Mouse (Mus musculus): ENCODE data around the gene Rapsn. TPM values are rescaled to one million over a fixed set of nuclear protein-coding genes. Genes with fewer than 3 reads are reported as not detected.

Rapsn gene
- total and polyA plus RNA-seq, 2 experiments from 2014 or later, result 32.6 to 62.0 TPM

DNA sequence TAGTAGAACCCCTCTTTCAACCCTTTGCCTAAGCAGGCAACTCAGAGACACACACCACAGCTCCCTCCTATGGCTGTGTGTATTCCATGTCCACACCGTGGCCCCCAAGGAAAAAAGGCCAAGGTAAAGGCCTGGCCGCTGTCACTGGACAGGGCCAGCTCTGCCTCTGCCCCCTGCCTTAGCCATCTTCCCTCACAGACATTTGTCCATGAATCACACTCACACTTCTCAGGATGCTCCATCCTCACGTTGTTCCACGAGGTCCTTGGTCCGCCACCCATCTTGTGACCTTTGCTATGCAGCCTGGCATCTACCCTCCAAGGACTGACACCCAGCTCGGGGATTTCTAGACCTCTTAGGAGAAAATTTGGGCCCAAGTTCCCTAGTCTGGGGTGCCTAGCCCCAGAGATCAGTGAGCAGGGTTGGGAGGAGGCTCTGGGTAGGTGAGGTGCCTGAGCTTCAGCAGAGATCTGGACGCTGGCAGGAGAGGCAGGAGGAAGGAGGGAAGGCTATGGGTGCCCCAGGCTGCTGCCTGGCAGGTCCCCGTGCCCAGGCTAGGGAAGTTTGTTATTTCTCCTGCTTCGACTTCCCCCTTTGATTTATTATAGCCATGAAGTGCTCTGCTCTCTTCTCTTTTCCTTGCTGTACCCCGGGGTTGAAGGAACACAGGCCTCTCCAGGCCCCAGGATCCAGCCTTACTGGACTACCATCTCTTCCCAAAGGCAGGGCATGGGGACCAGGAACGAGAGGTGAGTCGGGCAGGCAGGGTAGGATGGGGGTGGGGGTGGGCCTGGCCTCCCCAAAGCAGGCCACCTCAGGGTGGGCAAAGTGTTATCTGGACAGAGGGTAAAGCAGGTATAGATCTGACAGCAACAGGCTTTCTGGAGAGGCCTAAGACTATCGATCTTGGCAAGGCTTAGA lies 46.6 kb downstream of the Rapsn start, which contains the start of gene Spi1:
Gene Spi1, plus strand, starts transcription at position 616 of the 921 bp plus-strand sequence.
- Histone ChIP-seq H3K36me3 (replicated peaks; ENCODE audit: control insufficient read depth, insufficient read depth, low read length) (no peaks in the 10 kb centered on the region), H3K4me3 (ENCODE audit: low read depth, low read length) (no peak within 1 kb of the TSS), H3K27ac (ENCODE audit: low read depth) (no peak within 1 kb of the TSS), H3K9me3 (replicated peaks; ENCODE audit: control insufficient read depth, low read length) (no peaks in the 10 kb centered on the region), H3K4me2 (ENCODE audit: low read depth, low read length) (peak within 1 kb of the TSS; percentile 11; the same call in 1 of the 2 replicates), H3K4me1 (ENCODE audit: control insufficient read depth, insufficient read depth) (no peaks in the 10 kb centered on the region), H3K27me3 (ENCODE audit: control insufficient read depth, insufficient read depth, low read length) (no peaks in the 10 kb centered on the region), H3K9ac (replicated peaks; ENCODE audit: low read depth, low read length) (no peak within 1 kb of the TSS; the same call in 1 of the 2 replicates)
- TF ChIP-seq CTCF (IDR thresholded peaks at IDR 0.05; ENCODE audit: low read depth) (no peak), EP300 (IDR thresholded peaks at IDR 0.05; ENCODE audit: low read depth) (no peak)
- ATAC-seq (ENCODE audit: insufficient read depth, low read depth) (no peak), DNase-seq (ENCODE audit: low spot score) (no peak)
- WGBS, result 73% methylated on average over 13 of the region's 13 CpGs

DNA sequence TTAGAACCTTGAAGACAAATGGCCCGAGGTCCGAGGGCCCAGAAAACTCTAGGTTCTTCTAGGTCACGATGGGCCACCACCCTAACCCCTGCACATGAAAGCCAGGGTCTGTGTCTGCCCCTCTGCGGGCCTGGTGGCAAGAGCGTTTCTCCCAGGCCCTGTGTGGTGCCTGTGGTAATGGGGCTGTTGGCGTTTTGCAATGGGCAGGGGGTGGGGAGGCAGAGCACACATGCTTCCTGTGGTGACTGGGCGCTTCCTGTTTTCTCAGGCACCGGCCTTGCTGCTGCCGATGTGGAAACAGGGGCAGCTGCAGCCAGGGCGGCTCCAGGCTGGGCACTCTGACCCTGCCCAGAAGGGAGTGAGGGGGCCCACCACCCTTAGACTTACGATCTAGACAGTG lies 47.4 kb downstream of the Rapsn start:
- Histone ChIP-seq H3K36me3 (replicated peaks; ENCODE audit: control insufficient read depth, insufficient read depth, low read length) (no peaks in the 10 kb centered on the region), H3K27ac (ENCODE audit: low read depth) (no peak overlapping the region), H3K4me2 (ENCODE audit: low read depth, low read length) (peak overlapping the region; percentile 11; the same call in 1 of the 2 replicates), H3K4me1 (ENCODE audit: control insufficient read depth, insufficient read depth) (no peaks in the 10 kb centered on the region), H3K9me3 (replicated peaks; ENCODE audit: control insufficient read depth, low read length) (no peaks in the 10 kb centered on the region), H3K27me3 (ENCODE audit: control insufficient read depth, insufficient read depth, low read length) (no peaks in the 10 kb centered on the region), H3K4me3 (ENCODE audit: low read depth, low read length) (no peak overlapping the region), H3K9ac (replicated peaks; ENCODE audit: low read depth, low read length) (no peak overlapping the region)
- peak; percentile 19; the same call in 1 of the 2 replicates for ATAC-seq (ENCODE audit: insufficient read depth, low read depth)
- TF ChIP-seq EP300 (IDR thresholded peaks at IDR 0.05; ENCODE audit: low read depth) (no peak), CTCF (IDR thresholded peaks at IDR 0.05; ENCODE audit: low read depth) (no peak)
- no peak for DNase-seq (ENCODE audit: low spot score)
- WGBS, result 59% methylated on average over 11 of the region's 11 CpGs

DNA sequence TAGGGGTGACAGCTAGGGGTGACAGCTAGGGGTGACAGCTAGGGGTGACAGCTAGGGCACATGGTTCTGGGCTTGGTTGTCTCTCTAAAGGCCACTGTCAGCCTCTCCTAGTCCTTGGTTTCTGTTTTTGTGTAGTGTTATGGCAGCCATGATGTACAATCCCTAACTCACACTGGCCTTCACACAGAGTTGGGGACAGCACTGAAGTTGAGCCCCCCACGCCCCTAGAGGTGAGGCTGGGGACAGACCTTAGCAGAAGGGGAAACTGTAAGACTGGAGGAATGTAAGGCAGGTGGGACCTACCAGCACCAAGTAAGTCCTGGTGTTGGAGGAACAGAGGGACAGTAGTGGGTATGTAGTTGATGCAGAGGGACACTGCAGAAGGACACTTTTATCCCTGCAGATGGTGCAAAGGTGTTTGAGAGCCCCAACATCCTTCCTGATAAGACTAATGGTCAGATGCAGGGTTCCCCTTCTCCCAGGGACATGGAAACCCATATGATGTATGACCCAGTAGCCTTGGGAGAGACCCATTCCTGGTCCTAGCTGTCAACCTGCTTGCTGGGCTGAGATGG lies 48.0 kb downstream of the Rapsn start:
- Histone ChIP-seq H3K4me3 (ENCODE audit: low read depth, low read length) (no peak overlapping the region), H3K27ac (ENCODE audit: low read depth) (no peak overlapping the region), H3K9ac (replicated peaks; ENCODE audit: low read depth, low read length) (no peak overlapping the region), H3K4me1 (ENCODE audit: control insufficient read depth, insufficient read depth) (no peaks in the 10 kb centered on the region), H3K36me3 (replicated peaks; ENCODE audit: control insufficient read depth, insufficient read depth, low read length) (no peaks in the 10 kb centered on the region), H3K9me3 (replicated peaks; ENCODE audit: control insufficient read depth, low read length) (no peaks in the 10 kb centered on the region), H3K27me3 (ENCODE audit: control insufficient read depth, insufficient read depth, low read length) (no peaks in the 10 kb centered on the region), H3K4me2 (ENCODE audit: low read depth, low read length) (no peak overlapping the region)
- no peak for TF ChIP-seq CTCF (IDR thresholded peaks at IDR 0.05; ENCODE audit: low read depth)
- DNase-seq (ENCODE audit: low spot score) (no peak), ATAC-seq (ENCODE audit: insufficient read depth, low read depth) (no peak)
- WGBS, result 50% methylated on average over 1 of the region's 1 CpGs

GRCm38 (mm10) chr2:91084179-91084820 lies 48.9 kb downstream of the Rapsn start:
- H3K4me1 ChIP-seq (ENCODE audit: control insufficient read depth, insufficient read depth), result no peaks in the 10 kb centered on the region
- H3K4me3 ChIP-seq (ENCODE audit: low read depth, low read length), result no peak overlapping the region
- no peaks in the 10 kb centered on the region for H3K9me3 ChIP-seq (replicated peaks; ENCODE audit: control insufficient read depth, low read length)
- ATAC-seq (ENCODE audit: insufficient read depth, low read depth) (no peak), DNase-seq (ENCODE audit: low spot score) (no peak)
- TF ChIP-seq EP300 (IDR thresholded peaks at IDR 0.05; ENCODE audit: low read depth), result no peak
- no peak for TF ChIP-seq CTCF (IDR thresholded peaks at IDR 0.05; ENCODE audit: low read depth)
- no peak overlapping the region for H3K9ac ChIP-seq (replicated peaks; ENCODE audit: low read depth, low read length)
- H3K27ac ChIP-seq (ENCODE audit: low read depth), result no peak overlapping the region
- H3K27me3 ChIP-seq (ENCODE audit: control insufficient read depth, insufficient read depth, low read length), result no peaks in the 10 kb centered on the region
- H3K4me2 ChIP-seq (ENCODE audit: low read depth, low read length), result no peak overlapping the region
- 78% methylated on average over 15 of the region's 15 CpGs for WGBS
- H3K36me3 ChIP-seq (replicated peaks; ENCODE audit: control insufficient read depth, insufficient read depth, low read length), result no peaks in the 10 kb centered on the region

GRCm38 (mm10) chr2:91085494-91086391 lies 50.3 kb downstream of the Rapsn start:
- no peaks in the 10 kb centered on the region for H3K9me3 ChIP-seq (replicated peaks; ENCODE audit: control insufficient read depth, low read length)
- 78% methylated on average over 14 of the region's 14 CpGs for WGBS
- H3K4me2 ChIP-seq (ENCODE audit: low read depth, low read length), result no peak overlapping the region
- no peak overlapping the region for H3K27ac ChIP-seq (ENCODE audit: low read depth)
- no peak for TF ChIP-seq CTCF (IDR thresholded peaks at IDR 0.05; ENCODE audit: low read depth)
- no peak for TF ChIP-seq EP300 (IDR thresholded peaks at IDR 0.05; ENCODE audit: low read depth)
- no peaks in the 10 kb centered on the region for H3K36me3 ChIP-seq (replicated peaks; ENCODE audit: control insufficient read depth, insufficient read depth, low read length)
- ATAC-seq (ENCODE audit: insufficient read depth, low read depth) (no peak), DNase-seq (ENCODE audit: low spot score) (no peak)
- no peak overlapping the region for H3K4me3 ChIP-seq (ENCODE audit: low read depth, low read length)
- no peaks in the 10 kb centered on the region for H3K4me1 ChIP-seq (ENCODE audit: control insufficient read depth, insufficient read depth)
- H3K27me3 ChIP-seq (ENCODE audit: control insufficient read depth, insufficient read depth, low read length), result no peaks in the 10 kb centered on the region
- H3K9ac ChIP-seq (replicated peaks; ENCODE audit: low read depth, low read length), result no peak overlapping the region

Data from heart, postnatal 0 days (tissue).